Mouse (Mus musculus) megakaryocyte, embryonic 14.5 days (primary cell): ENCODE results near the gene Lkaaear1.

ENCODE experiments used
- FLI1 ChIP-seq: IDR thresholded peaks from 2 replicates; pipeline ENCODE4 v1.6.1; 2012; ENCODE audit warnings: low read length, inconsistent platforms, mixed read lengths
- GATA1 ChIP-seq: IDR thresholded peaks from 3 replicates; pipeline ENCODE4 v1.6.1; 2012; ENCODE audit warnings: mixed read lengths, low read length, inconsistent platforms, borderline replicate concordance

- TF ChIP-seq GATA1 (no peak), FLI1 (no peak)
Observed at GRCm38 (mm10) chr2:181689466-181690160, 8.6 kb downstream of the Lkaaear1 start.
